Mouse (Mus musculus) cortical plate, adult 2 months (tissue): ENCODE data around the gene Pde8b.

ENCODE experiments used
- CTCF ChIP-seq: fragments of 200-500 bp; IDR thresholded peaks from 2 replicates; pipeline ENCODE4 v1.5.1; 2011; ENCODE audit warnings: mild to moderate bottlenecking, control low read depth, low read length; ENCODE audit not compliant: insufficient read depth; ENCODE audit errors: extremely low read depth
- POLR2A ChIP-seq: fragments of 200-500 bp; IDR thresholded peaks from 2 replicates; pipeline ENCODE4 v1.6.1; 2011; ENCODE audit warnings: mild to moderate bottlenecking, low read length, control low read depth; ENCODE audit not compliant: insufficient read depth; ENCODE audit errors: extremely low read depth

- no peak for TF ChIP-seq CTCF
- no peak for TF ChIP-seq POLR2A
These were observed 240.9 kb downstream of the Pde8b start for GRCm38 (mm10) chr13:95009261-95009660.
